ENCODE assay signal across 18 mouse cellular contexts in genomic region chr2:4781641-4782040, GRCm38 (mm10).
"Had no signal": no experiment of that assay in that cellular context is flagged by ENCODE, and none has a peak within 500 bp of the region (broad histone marks: within the 10 kb centered on the region; RNA-seq: fewer than 3 reads in every experiment).

No protein-coding gene starts in this region.

- H3K36me3 ChIP-seq: lung, embryonic 15.5 days; midbrain, embryonic 12.5 days; neural tube, embryonic 12.5 days; stomach, embryonic 15.5 days had no signal

- H3K27ac ChIP-seq: lung, embryonic 15.5 days; macrophage; midbrain, embryonic 12.5 days; neural tube, embryonic 12.5 days; stomach, embryonic 15.5 days; stomach, postnatal 0 days had no signal

- ATAC-seq: liver, postnatal 0 days; lung, postnatal 0 days; midbrain, embryonic 16.5 days had no signal

- H3K4me1 ChIP-seq: lung, embryonic 15.5 days; megakaryocyte, embryonic 14.5 days; stomach, embryonic 15.5 days had no signal

- H3K9me3 ChIP-seq: lung, embryonic 15.5 days; megakaryocyte, embryonic 14.5 days; midbrain, embryonic 12.5 days; neural tube, embryonic 12.5 days; stomach, embryonic 15.5 days had no signal

- H3K4me3 ChIP-seq: lung, embryonic 15.5 days; megakaryocyte, embryonic 14.5 days; midbrain, embryonic 12.5 days; neural tube, embryonic 12.5 days; stomach, embryonic 15.5 days had no signal

- H3K27me3 ChIP-seq: lung, embryonic 15.5 days; neural tube, embryonic 12.5 days; stomach, embryonic 15.5 days had no signal

- H3K9ac ChIP-seq: liver, postnatal 0 days; lung, embryonic 15.5 days; midbrain, embryonic 12.5 days; neural tube, embryonic 12.5 days; stomach, embryonic 15.5 days had no signal

- DNase-seq: liver, postnatal 0 days; lung, adult 2 months; lung, postnatal 14 days; lung, postnatal 36 days; midbrain, embryonic 14.5 days; right cerebral cortex, postnatal 14 days; thymus, adult 2 months; thymus, postnatal 25 days; thymus, postnatal 4 days had no signal

- H3K4me2 ChIP-seq: lung, embryonic 15.5 days; midbrain, embryonic 12.5 days; neural tube, embryonic 12.5 days; stomach, embryonic 15.5 days had no signal
